Mouse (Mus musculus): ENCODE data around the gene Kat2b.
"Not testable (repeated sequence)": the region's sequence is repeated elsewhere in the genome, so short reads cannot be mapped to it uniquely, and the experiment has no call there.

The Kat2b gene

GRCm38 (mm10) chr17:53659230-53659629, 92.6 kb downstream of the Kat2b start:
- no peak for DNase-seq (ENCODE audit: low read depth, low spot score)

GRCm38 (mm10) chr17:53659738-53660137, 93.1 kb downstream of the Kat2b start:
- DNase-seq (ENCODE audit: low read depth, low spot score) = no peak

- DNase-seq (ENCODE audit: low read depth, low spot score) = no peak
These were observed 94.6 kb downstream of the Kat2b start for GRCm38 (mm10) chr17:53661056-53661840.

- no peak for DNase-seq (ENCODE audit: low read depth, low spot score)
These were observed 97.6 kb downstream of the Kat2b start for GRCm38 (mm10) chr17:53664267-53664666.

- DNase-seq (ENCODE audit: low read depth, low spot score) = no peak
These were observed 98.2 kb downstream of the Kat2b start for GRCm38 (mm10) chr17:53664703-53665382.

GRCm38 (mm10) chr17:53670453-53670852, 103.8 kb downstream of the Kat2b start:
- DNase-seq (ENCODE audit: low read depth, low spot score) = no peak

GRCm38 (mm10) chr17:53678716-53679115, 112.1 kb downstream of the Kat2b start:
- peak; percentile 64 for DNase-seq (ENCODE audit: low read depth, low spot score)

- DNase-seq (ENCODE audit: low read depth, low spot score) = no peak
These were observed 121.7 kb downstream of the Kat2b start for GRCm38 (mm10) chr17:53688321-53688720.

GRCm38 (mm10) chr17:53688877-53689802, 122.5 kb downstream of the Kat2b start, which contains the start of gene Sgo1:
TSS of gene Sgo1 (minus strand) at chr17:53689333.
- peak; percentile 98 for DNase-seq (ENCODE audit: low read depth, low spot score)

GRCm38 (mm10) chr17:53689946-53690345, 123.3 kb downstream of the Kat2b start:
- DNase-seq (ENCODE audit: low read depth, low spot score) = no peak

GRCm38 (mm10) chr17:53694039-53694438, 127.4 kb downstream of the Kat2b start:
- DNase-seq (ENCODE audit: low read depth, low spot score) = peak; percentile 64

GRCm38 (mm10) chr17:53697521-53697920, 130.9 kb downstream of the Kat2b start:
- peak; percentile 88 for DNase-seq (ENCODE audit: low read depth, low spot score)

GRCm38 (mm10) chr17:53714453-53714852, 147.8 kb downstream of the Kat2b start:
- no peak for DNase-seq (ENCODE audit: low read depth, low spot score)

GRCm38 (mm10) chr17:53715161-53715560, 148.5 kb downstream of the Kat2b start:
- DNase-seq (ENCODE audit: low read depth, low spot score) = not testable (repeated sequence)

GRCm38 (mm10) chr17:53718474-53718873, 151.8 kb downstream of the Kat2b start:
- DNase-seq (ENCODE audit: low read depth, low spot score) = no peak

- DNase-seq (ENCODE audit: low read depth, low spot score) = not testable (repeated sequence)
These were observed 152.3 kb downstream of the Kat2b start for GRCm38 (mm10) chr17:53718916-53719315.

All from R1 (cell line).